Mouse (Mus musculus) NIH3T3 (cell line): Measurements from ENCODE around the gene 2010111I01Rik.
"Not testable (repeated sequence)": the region's sequence is repeated elsewhere in the genome, so short reads cannot be mapped to it uniquely, and the experiment has no call there.

Experiments
- DNase-seq: peaks from one replicate; pipeline ENCODE4 v3.0.0-alpha.2; 2012; ENCODE audit warnings: low read depth

The 2010111I01Rik gene

GRCm38 (mm10) chr13:63205750-63206149, 241.1 kb downstream of the 2010111I01Rik start:
- DNase-seq, result no peak

- DNase-seq, result no peak
These were observed 241.7 kb downstream of the 2010111I01Rik start for GRCm38 (mm10) chr13:63206396-63206795.

- DNase-seq, result peak; percentile 31
These were observed 251.8 kb downstream of the 2010111I01Rik start for GRCm38 (mm10) chr13:63216537-63216936.

GRCm38 (mm10) chr13:63223026-63223770, 258.5 kb downstream of the 2010111I01Rik start:
- no peak for DNase-seq

- no peak for DNase-seq
These were observed 261.3 kb downstream of the 2010111I01Rik start for GRCm38 (mm10) chr13:63225796-63226583.

- no peak for DNase-seq
These were observed 263.1 kb downstream of the 2010111I01Rik start for GRCm38 (mm10) chr13:63227785-63228184.

- DNase-seq, result no peak
These were observed 266.4 kb downstream of the 2010111I01Rik start for GRCm38 (mm10) chr13:63230955-63231701.

- DNase-seq, result no peak
These were observed 267.0 kb downstream of the 2010111I01Rik start for GRCm38 (mm10) chr13:63231702-63232070.

GRCm38 (mm10) chr13:63232558-63232957, 267.9 kb downstream of the 2010111I01Rik start:
- DNase-seq, result no peak

GRCm38 (mm10) chr13:63234520-63234919, 269.8 kb downstream of the 2010111I01Rik start:
- DNase-seq, result not testable (repeated sequence)

GRCm38 (mm10) chr13:63235551-63235950, 270.9 kb downstream of the 2010111I01Rik start:
- no peak for DNase-seq

GRCm38 (mm10) chr13:63236159-63236893, 271.6 kb downstream of the 2010111I01Rik start:
- DNase-seq, result no peak

GRCm38 (mm10) chr13:63238045-63238444, 273.4 kb downstream of the 2010111I01Rik start:
- DNase-seq, result no peak

GRCm38 (mm10) chr13:63239301-63239804, 274.7 kb downstream of the 2010111I01Rik start:
- no peak for DNase-seq

- peak; percentile 73 for DNase-seq
These were observed 275.4 kb downstream of the 2010111I01Rik start for GRCm38 (mm10) chr13:63239877-63240671.

GRCm38 (mm10) chr13:63240835-63241234, 276.1 kb downstream of the 2010111I01Rik start:
- DNase-seq, result peak; percentile 64

GRCm38 (mm10) chr13:63241665-63242064, 277.0 kb downstream of the 2010111I01Rik start:
- DNase-seq, result no peak

GRCm38 (mm10) chr13:63242401-63243192, 277.9 kb downstream of the 2010111I01Rik start:
- DNase-seq, result peak; percentile 27

- DNase-seq, result no peak
These were observed 278.9 kb downstream of the 2010111I01Rik start for GRCm38 (mm10) chr13:63243586-63243985.

- no peak for DNase-seq
These were observed 279.7 kb downstream of the 2010111I01Rik start for GRCm38 (mm10) chr13:63244425-63244824.
